Comparison of ENCODE assay signal across 30 mouse cellular contexts in genomic region chr3:82758967-82759366, GRCm38 (mm10).
"Had no signal": no experiment of that assay in that cellular context is flagged by ENCODE, and none has a peak within 500 bp of the region (broad histone marks: within the 10 kb centered on the region; RNA-seq: fewer than 3 reads in every experiment).

No protein-coding gene starts in this region.

- H3K9ac ChIP-seq: heart, embryonic 12.5 days; heart, embryonic 13.5 days; heart, embryonic 15.5 days; hindbrain, embryonic 12.5 days; hindbrain, embryonic 13.5 days; hindbrain, embryonic 14.5 days; hindbrain, embryonic 15.5 days; intestine, embryonic 15.5 days; kidney, embryonic 15.5 days had no signal

- H3K27me3 ChIP-seq: heart, embryonic 12.5 days; heart, embryonic 13.5 days; heart, embryonic 15.5 days; hindbrain, embryonic 12.5 days; hindbrain, embryonic 13.5 days; hindbrain, embryonic 15.5 days; intestine, embryonic 15.5 days; kidney, embryonic 15.5 days had no signal

- H3K4me1 ChIP-seq: heart, embryonic 12.5 days; heart, embryonic 13.5 days; heart, embryonic 15.5 days; hindbrain, embryonic 10.5 days; hindbrain, embryonic 12.5 days; hindbrain, embryonic 13.5 days; hindbrain, embryonic 15.5 days; intestine, embryonic 15.5 days; kidney, embryonic 15.5 days had no signal

- H3K4me3 ChIP-seq: heart, embryonic 12.5 days; heart, embryonic 13.5 days; heart, embryonic 15.5 days; hindbrain, embryonic 10.5 days; hindbrain, embryonic 12.5 days; hindbrain, embryonic 13.5 days; hindbrain, embryonic 15.5 days; intestine, embryonic 15.5 days; kidney, embryonic 15.5 days; layer of hippocampus, adult 2 months; left cerebral cortex, adult 2 months had no signal

- H3K4me2 ChIP-seq: heart, embryonic 11.5 days; heart, embryonic 12.5 days; heart, embryonic 13.5 days; heart, embryonic 15.5 days; hindbrain, embryonic 12.5 days; hindbrain, embryonic 13.5 days; hindbrain, embryonic 14.5 days; hindbrain, embryonic 15.5 days; intestine, embryonic 15.5 days; kidney, embryonic 15.5 days had no signal

- DNase-seq: heart, postnatal 10 days; heart, postnatal 14 days; heart, postnatal 4 days; kidney, adult 11 months; kidney, adult 18-20 months; kidney, adult 2 months; kidney, adult 8-10 months; kidney, adult 9 months; kidney, postnatal 10 days; kidney, postnatal 14 days; kidney, postnatal 25 days; kidney, postnatal 36 days; kidney, postnatal 4 days; layer of hippocampus, adult 9-11 months; layer of hippocampus, postnatal 36 days had no signal

- H3K27ac ChIP-seq: heart, embryonic 13.5 days; heart, embryonic 15.5 days; hindbrain, embryonic 10.5 days; hindbrain, embryonic 12.5 days; hindbrain, embryonic 13.5 days; hindbrain, embryonic 14.5 days; hindbrain, embryonic 15.5 days; hindbrain, postnatal 0 days; intestine, embryonic 15.5 days; kidney, embryonic 15.5 days; kidney, postnatal 0 days; layer of hippocampus, adult 2 months; left cerebral cortex, adult 2 months had no signal

- H3K36me3 ChIP-seq: heart, embryonic 12.5 days; heart, embryonic 13.5 days; heart, embryonic 15.5 days; hindbrain, embryonic 10.5 days; hindbrain, embryonic 12.5 days; hindbrain, embryonic 13.5 days; hindbrain, embryonic 15.5 days; intestine, embryonic 15.5 days; kidney, embryonic 15.5 days had no signal

- H3K9me3 ChIP-seq: heart, embryonic 13.5 days; heart, embryonic 15.5 days; hindbrain, embryonic 10.5 days; hindbrain, embryonic 12.5 days; hindbrain, embryonic 13.5 days; hindbrain, embryonic 15.5 days; intestine, embryonic 15.5 days; kidney, embryonic 15.5 days had no signal
